Mouse (Mus musculus): ENCODE measurements around the gene Rora. TPM values are rescaled to one million over a fixed set of nuclear protein-coding genes. Genes with fewer than 3 reads are reported as not detected.
A peak's percentile ranks its signal among the peaks of the same experiment; 100 is the strongest.

Rora gene
- polyA plus RNA-seq, 1 experiment from 2014 or later = 6.0 TPM

GRCm38 (mm10) chr9:69298566-69299335, 645.2 kb downstream of the Rora start:
- 77% methylated on average over 12 of the region's 12 CpGs for WGBS
- no peak for DNase-seq (ENCODE audit: low spot score)
- no peak overlapping the region for H3K27ac ChIP-seq (ENCODE audit: low read depth, low read length)

GRCm38 (mm10) chr9:69299484-69299883, 645.9 kb downstream of the Rora start:
- no peaks in the 10 kb centered on the region for H3K9me3 ChIP-seq (ENCODE audit: control insufficient read depth, low read length)
- H3K36me3 ChIP-seq (ENCODE audit: control insufficient read depth, insufficient read depth, low read length) = no peaks in the 10 kb centered on the region
- ATAC-seq (replicated peaks; ENCODE audit: low FRiP score) = no peak
- no peak overlapping the region for H3K27ac ChIP-seq (ENCODE audit: low read depth, low read length)
- no peak overlapping the region for H3K4me2 ChIP-seq (ENCODE audit: low read depth, low read length, severe bottlenecking)
- H3K4me1 ChIP-seq (replicated peaks; ENCODE audit: control insufficient read depth, insufficient read depth, low read length) = peaks cover 8% of the 10 kb centered on the region; the same call in 1 of the 2 replicates
- H3K9ac ChIP-seq (ENCODE audit: low read length) = no peak overlapping the region
- H3K4me3 ChIP-seq (ENCODE audit: low read depth, low read length) = no peak overlapping the region
- peaks cover 2% of the 10 kb centered on the region; the same call in 1 of the 2 replicates for H3K27me3 ChIP-seq (ENCODE audit: control insufficient read depth, insufficient read depth, low read length)
- no peak for DNase-seq (ENCODE audit: low spot score)
- 76% methylated on average over 2 of the region's 2 CpGs for WGBS

More at GRCm38 (mm10) chr9:69298566-69299335, 645.2 kb downstream of the Rora start:
- Histone ChIP-seq H3K4me3 (ENCODE audit: low read depth, low read length) (no peak overlapping the region), H3K4me2 (ENCODE audit: low read depth, low read length, severe bottlenecking) (no peak overlapping the region), H3K9ac (ENCODE audit: low read length) (no peak overlapping the region), H3K9me3 (ENCODE audit: control insufficient read depth, low read length) (no peaks in the 10 kb centered on the region), H3K36me3 (ENCODE audit: control insufficient read depth, insufficient read depth, low read length) (no peaks in the 10 kb centered on the region), H3K27me3 (ENCODE audit: control insufficient read depth, insufficient read depth, low read length) (peaks cover 2% of the 10 kb centered on the region; the same call in 1 of the 2 replicates), H3K4me1 (replicated peaks; ENCODE audit: control insufficient read depth, insufficient read depth, low read length) (peaks cover 8% of the 10 kb centered on the region; the same call in 1 of the 2 replicates)
- no peak for ATAC-seq (replicated peaks; ENCODE audit: low FRiP score)

- H3K36me3 ChIP-seq (ENCODE audit: control insufficient read depth, insufficient read depth, low read length) = no peaks in the 10 kb centered on the region
- WGBS = 89% methylated on average over 8 of the region's 8 CpGs
- no peak overlapping the region for H3K4me3 ChIP-seq (ENCODE audit: low read depth, low read length)
- H3K4me2 ChIP-seq (ENCODE audit: low read depth, low read length, severe bottlenecking) = no peak overlapping the region
- no peak for DNase-seq (ENCODE audit: low spot score)
- H3K9ac ChIP-seq (ENCODE audit: low read length) = no peak overlapping the region
- peaks cover 2% of the 10 kb centered on the region; the same call in 1 of the 2 replicates for H3K27me3 ChIP-seq (ENCODE audit: control insufficient read depth, insufficient read depth, low read length)
- H3K4me1 ChIP-seq (replicated peaks; ENCODE audit: control insufficient read depth, insufficient read depth, low read length) = peaks cover 8% of the 10 kb centered on the region; the same call in 1 of the 2 replicates
- H3K9me3 ChIP-seq (ENCODE audit: control insufficient read depth, low read length) = no peaks in the 10 kb centered on the region
- ATAC-seq (replicated peaks; ENCODE audit: low FRiP score) = no peak
- H3K27ac ChIP-seq (ENCODE audit: low read depth, low read length) = no peak overlapping the region
Observed at GRCm38 (mm10) chr9:69300296-69300695, 646.7 kb downstream of the Rora start.

- no peak for ATAC-seq (replicated peaks; ENCODE audit: low FRiP score)
- Histone ChIP-seq H3K9ac (ENCODE audit: low read length) (no peak overlapping the region), H3K4me3 (ENCODE audit: low read depth, low read length) (no peak overlapping the region), H3K4me1 (replicated peaks; ENCODE audit: control insufficient read depth, insufficient read depth, low read length) (peaks cover 8% of the 10 kb centered on the region; the same call in 1 of the 2 replicates), H3K27ac (ENCODE audit: low read depth, low read length) (peak overlapping the region; percentile 63; the same call in 1 of the 2 replicates), H3K36me3 (ENCODE audit: control insufficient read depth, insufficient read depth, low read length) (no peaks in the 10 kb centered on the region), H3K27me3 (ENCODE audit: control insufficient read depth, insufficient read depth, low read length) (peaks cover 2% of the 10 kb centered on the region; the same call in 1 of the 2 replicates), H3K4me2 (ENCODE audit: low read depth, low read length, severe bottlenecking) (0 out of 2 replicates have a peak overlapping the region, but pooled peaks have one; percentile 9), H3K9me3 (ENCODE audit: control insufficient read depth, low read length) (no peaks in the 10 kb centered on the region)
- WGBS = 16% methylated on average over 9 of the region's 9 CpGs
- DNase-seq (ENCODE audit: low spot score) = no peak
Observed at GRCm38 (mm10) chr9:69301445-69301844, 647.9 kb downstream of the Rora start.

- Histone ChIP-seq H3K4me1 (replicated peaks; ENCODE audit: control insufficient read depth, insufficient read depth, low read length) (peaks cover 10% of the 10 kb centered on the region; the same call in 1 of the 2 replicates), H3K9ac (ENCODE audit: low read length) (no peak overlapping the region), H3K4me3 (ENCODE audit: low read depth, low read length) (no peak overlapping the region), H3K36me3 (ENCODE audit: control insufficient read depth, insufficient read depth, low read length) (no peaks in the 10 kb centered on the region), H3K9me3 (ENCODE audit: control insufficient read depth, low read length) (no peaks in the 10 kb centered on the region), H3K27ac (ENCODE audit: low read depth, low read length) (peak overlapping the region; percentile 63; the same call in 1 of the 2 replicates), H3K4me2 (ENCODE audit: low read depth, low read length, severe bottlenecking) (0 out of 2 replicates have a peak overlapping the region, but pooled peaks have one; percentile 9), H3K27me3 (ENCODE audit: control insufficient read depth, insufficient read depth, low read length) (peaks cover 2% of the 10 kb centered on the region; the same call in 1 of the 2 replicates)
- 6% methylated on average over 4 of the region's 4 CpGs for WGBS
- DNase-seq (ENCODE audit: low spot score) (peak; percentile 58), ATAC-seq (replicated peaks; ENCODE audit: low FRiP score) (peak; percentile 71; the same call in 1 of the 2 replicates)
Observed at GRCm38 (mm10) chr9:69301955-69302354, 648.4 kb downstream of the Rora start.

GRCm38 (mm10) chr9:69302846-69303245, 649.3 kb downstream of the Rora start:
- Histone ChIP-seq H3K9ac (ENCODE audit: low read length) (no peak overlapping the region), H3K4me2 (ENCODE audit: low read depth, low read length, severe bottlenecking) (no peak overlapping the region), H3K27me3 (ENCODE audit: control insufficient read depth, insufficient read depth, low read length) (peaks cover 2% of the 10 kb centered on the region; the same call in 1 of the 2 replicates), H3K4me3 (ENCODE audit: low read depth, low read length) (no peak overlapping the region), H3K27ac (ENCODE audit: low read depth, low read length) (no peak overlapping the region), H3K9me3 (ENCODE audit: control insufficient read depth, low read length) (no peaks in the 10 kb centered on the region), H3K36me3 (ENCODE audit: control insufficient read depth, insufficient read depth, low read length) (no peaks in the 10 kb centered on the region), H3K4me1 (replicated peaks; ENCODE audit: control insufficient read depth, insufficient read depth, low read length) (peaks cover 10% of the 10 kb centered on the region; the same call in 1 of the 2 replicates)
- DNase-seq (ENCODE audit: low spot score) (no peak), ATAC-seq (replicated peaks; ENCODE audit: low FRiP score) (0 out of 2 replicates have a peak, but pooled peaks have one; percentile 70)
- WGBS = 2% methylated on average over 5 of the region's 5 CpGs

- 66% methylated on average over 4 of the region's 4 CpGs for WGBS
- Histone ChIP-seq H3K4me2 (ENCODE audit: low read depth, low read length, severe bottlenecking) (no peak overlapping the region), H3K4me1 (replicated peaks; ENCODE audit: control insufficient read depth, insufficient read depth, low read length) (peaks cover 10% of the 10 kb centered on the region; the same call in 1 of the 2 replicates), H3K9me3 (ENCODE audit: control insufficient read depth, low read length) (no peaks in the 10 kb centered on the region), H3K36me3 (ENCODE audit: control insufficient read depth, insufficient read depth, low read length) (no peaks in the 10 kb centered on the region), H3K27me3 (ENCODE audit: control insufficient read depth, insufficient read depth, low read length) (peaks cover 2% of the 10 kb centered on the region; the same call in 1 of the 2 replicates), H3K4me3 (ENCODE audit: low read depth, low read length) (no peak overlapping the region), H3K27ac (ENCODE audit: low read depth, low read length) (no peak overlapping the region), H3K9ac (ENCODE audit: low read length) (no peak overlapping the region)
- DNase-seq (ENCODE audit: low spot score) (no peak), ATAC-seq (replicated peaks; ENCODE audit: low FRiP score) (0 out of 2 replicates have a peak, but pooled peaks have one; percentile 39)
Observed at GRCm38 (mm10) chr9:69303346-69303944, 649.9 kb downstream of the Rora start.

GRCm38 (mm10) chr9:69303962-69304361, 650.4 kb downstream of the Rora start:
- ATAC-seq (replicated peaks; ENCODE audit: low FRiP score) = no peak
- no peak overlapping the region for H3K27ac ChIP-seq (ENCODE audit: low read depth, low read length)
- WGBS = 86% methylated on average over 4 of the region's 4 CpGs

More at GRCm38 (mm10) chr9:69303962-69304361, 650.4 kb downstream of the Rora start:
- Histone ChIP-seq H3K9me3 (ENCODE audit: control insufficient read depth, low read length) (no peaks in the 10 kb centered on the region), H3K4me3 (ENCODE audit: low read depth, low read length) (no peak overlapping the region), H3K27me3 (ENCODE audit: control insufficient read depth, insufficient read depth, low read length) (peaks cover 2% of the 10 kb centered on the region; the same call in 1 of the 2 replicates), H3K36me3 (ENCODE audit: control insufficient read depth, insufficient read depth, low read length) (no peaks in the 10 kb centered on the region), H3K9ac (ENCODE audit: low read length) (no peak overlapping the region), H3K4me2 (ENCODE audit: low read depth, low read length, severe bottlenecking) (no peak overlapping the region), H3K4me1 (replicated peaks; ENCODE audit: control insufficient read depth, insufficient read depth, low read length) (peaks cover 10% of the 10 kb centered on the region; the same call in 1 of the 2 replicates)
- DNase-seq (ENCODE audit: low spot score) = no peak

All from forebrain, embryonic 11.5 days (tissue).